Mouse (Mus musculus): ENCODE results near the gene Arih1. TPM values are rescaled to one million over a fixed set of nuclear protein-coding genes. Genes with fewer than 3 reads are reported as not detected.
"Not testable (repeated sequence)": the region's sequence is repeated elsewhere in the genome, so short reads cannot be mapped to it uniquely, and the experiment has no call there.

Gene Arih1
- total RNA-seq, 2 experiments from 2014 or later: 83.9 to 90.7 TPM

DNA sequence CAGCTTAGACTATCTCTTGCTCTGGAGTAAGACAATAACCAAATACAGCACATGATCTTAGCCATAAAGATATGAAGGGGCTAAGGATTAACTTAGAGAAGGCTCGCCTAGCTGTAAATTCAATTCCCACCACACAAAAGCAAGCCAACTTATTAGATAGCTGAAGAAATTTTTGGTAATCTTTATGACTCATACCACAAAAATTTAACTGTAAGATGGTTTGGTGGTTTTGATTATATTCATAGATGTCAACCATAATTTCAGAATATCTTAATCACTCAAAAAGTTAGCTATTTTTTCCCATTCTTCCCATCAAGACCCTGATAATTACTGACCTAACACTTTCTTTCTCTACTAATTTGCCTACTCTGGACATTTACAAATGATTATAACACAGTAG is 17.0 kb downstream of the Arih1 start:
- intact Hi-C loops (cut with DNase I): no loop called here
- DNase-seq: no peak

- intact Hi-C loops (cut with DNase I): no loop called here
- no peak for DNase-seq
Observed at GRCm38 (mm10) chr9:59464293-59464692, 22.1 kb downstream of the Arih1 start.

- intact Hi-C loops (cut with DNase I): no loop called here
- DNase-seq: peak; percentile 20 to 25
Observed at GRCm38 (mm10) chr9:59458997-59459510, 27.4 kb downstream of the Arih1 start.

DNA sequence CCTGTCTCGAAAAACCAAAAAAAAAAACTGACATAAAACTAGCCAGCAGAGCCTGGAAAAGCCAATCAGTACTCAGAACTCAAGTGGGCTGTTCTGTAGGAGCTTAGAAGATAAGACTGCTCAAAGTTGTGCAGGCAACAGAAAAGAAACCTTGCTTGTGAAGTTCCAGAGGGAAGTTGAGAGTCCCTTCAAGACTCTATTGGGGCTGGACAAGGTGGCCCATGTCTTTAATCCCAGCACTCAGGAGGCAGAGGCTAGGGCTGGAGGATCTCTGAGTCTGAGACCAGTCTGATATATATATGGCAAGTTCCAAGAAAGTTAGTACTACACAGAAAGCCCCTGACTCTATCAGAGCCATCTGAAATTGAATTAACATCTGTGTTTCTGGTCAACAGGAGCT is 28.0 kb downstream of the Arih1 start:
- DNase-seq: no peak
- intact Hi-C loops (cut with DNase I): no loop called here

DNA sequence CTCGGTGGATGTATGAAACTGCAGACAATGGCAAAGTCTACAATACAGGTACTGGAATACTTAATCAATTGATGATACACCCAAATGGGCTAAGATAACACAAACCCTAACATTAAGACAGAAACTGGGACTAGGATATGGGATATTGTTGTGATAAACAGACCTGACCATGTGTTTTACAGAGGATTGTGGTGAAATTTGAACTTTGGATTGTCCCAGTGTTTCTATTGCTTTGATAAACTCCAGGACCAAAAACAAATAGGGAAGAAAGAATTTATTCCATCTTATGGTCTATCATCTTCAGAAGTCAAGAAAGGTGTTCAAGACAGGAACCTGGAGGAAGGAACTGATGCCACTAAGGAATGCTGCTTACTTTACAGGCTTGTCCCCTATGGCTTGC is 28.7 kb downstream of the Arih1 start:
- no peak for DNase-seq
- intact Hi-C loops (cut with DNase I): no loop called here

- no peak for DNase-seq
- intact Hi-C loops (cut with DNase I): no loop called here
Observed at GRCm38 (mm10) chr9:59455404-59456068, 30.9 kb downstream of the Arih1 start.

GRCm38 (mm10) chr9:59433729-59434128 is 52.7 kb downstream of the Arih1 start:
- intact Hi-C loops (cut with DNase I): no loop called here

DNA sequence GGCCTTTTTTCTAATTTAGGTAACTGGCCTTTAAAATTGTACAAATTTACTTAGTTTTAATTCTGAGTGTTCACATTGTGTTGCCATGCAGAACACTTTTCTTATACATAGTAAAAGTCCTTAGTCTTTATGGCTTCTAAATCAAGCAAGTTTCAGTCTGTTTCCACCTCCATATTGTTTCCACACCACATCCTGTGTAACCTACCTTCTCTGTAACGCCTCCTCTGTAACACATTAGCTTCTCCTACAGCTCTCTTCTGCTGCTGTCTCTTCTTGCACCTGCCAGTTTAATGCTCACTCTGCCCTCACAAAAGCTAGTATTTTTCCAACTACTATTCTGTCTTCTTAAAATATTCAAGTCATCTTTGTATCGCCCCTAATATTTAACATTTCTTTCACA is 54.8 kb downstream of the Arih1 start:
- DNase-seq: no peak
- intact Hi-C loops (cut with DNase I): no loop called here

More at GRCm38 (mm10) chr9:59433729-59434128, 52.7 kb downstream of the Arih1 start:
- no peak for DNase-seq

- intact Hi-C loops (cut with DNase I): loop anchor here (5.0 kb wide), 1 partner anchor 128 kb away; the partner anchor contains the start of gene Adpgk
- no peak for DNase-seq
Observed at GRCm38 (mm10) chr9:59420487-59420886, 65.9 kb downstream of the Arih1 start.

GRCm38 (mm10) chr9:59407271-59407670 is 79.1 kb downstream of the Arih1 start:
- intact Hi-C loops (cut with DNase I): no loop called here

GRCm38 (mm10) chr9:59389086-59389485 is 97.3 kb downstream of the Arih1 start:
- peak in 1 of 2 experiments; percentile 7 for DNase-seq

More at GRCm38 (mm10) chr9:59407271-59407670, 79.1 kb downstream of the Arih1 start:
- DNase-seq: no peak

GRCm38 (mm10) chr9:59388311-59388710 is 98.1 kb downstream of the Arih1 start:
- intact Hi-C loops (cut with DNase I): no loop called here
- DNase-seq: no peak

More at GRCm38 (mm10) chr9:59389086-59389485, 97.3 kb downstream of the Arih1 start:
- intact Hi-C loops (cut with DNase I): no loop called here

DNA sequence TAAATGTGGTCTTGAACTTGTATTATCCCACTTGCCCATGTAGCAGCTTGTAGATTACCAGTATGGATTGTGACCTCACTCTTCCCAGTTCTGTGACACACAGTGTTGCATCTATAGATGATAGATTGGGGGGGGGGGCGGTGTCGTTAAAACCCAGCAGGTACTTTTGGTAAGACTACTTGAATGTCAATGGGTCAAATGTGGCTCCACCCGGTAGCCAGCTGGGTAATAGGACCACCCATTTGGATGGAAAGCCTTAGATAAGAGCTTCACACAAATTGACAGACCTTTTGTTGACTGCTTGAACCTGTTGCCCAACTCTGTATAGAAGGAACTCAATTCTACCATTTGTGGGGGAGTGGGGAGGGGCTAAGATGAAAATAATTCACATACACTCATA is 99.0 kb downstream of the Arih1 start:
- intact Hi-C loops (cut with DNase I): no loop called here
- DNase-seq: no peak

GRCm38 (mm10) chr9:59375626-59376025 is 110.8 kb downstream of the Arih1 start:
- intact Hi-C loops (cut with DNase I): no loop called here
- DNase-seq: no peak

DNA sequence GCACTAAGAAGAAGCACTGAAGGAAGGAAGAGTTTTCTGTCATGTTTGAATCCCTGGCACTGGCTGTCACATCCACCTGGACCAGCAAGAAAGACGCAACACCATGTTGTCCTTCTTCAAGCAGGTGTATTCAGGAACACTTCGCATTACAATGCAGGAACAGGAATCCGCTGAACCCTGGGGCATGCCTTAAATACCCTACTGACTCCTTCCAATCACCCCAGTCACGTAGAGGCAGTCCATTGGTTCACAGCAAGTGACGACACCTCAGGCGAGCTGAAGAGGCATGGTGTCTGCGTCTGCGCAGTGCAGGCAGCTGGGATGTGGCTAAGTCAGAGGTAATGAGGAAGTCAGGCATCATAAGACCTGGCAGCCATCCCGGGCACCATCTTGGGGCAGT is 116.8 kb downstream of the Arih1 start:
- DNase-seq: no peak
- intact Hi-C loops (cut with DNase I): no loop called here

DNA sequence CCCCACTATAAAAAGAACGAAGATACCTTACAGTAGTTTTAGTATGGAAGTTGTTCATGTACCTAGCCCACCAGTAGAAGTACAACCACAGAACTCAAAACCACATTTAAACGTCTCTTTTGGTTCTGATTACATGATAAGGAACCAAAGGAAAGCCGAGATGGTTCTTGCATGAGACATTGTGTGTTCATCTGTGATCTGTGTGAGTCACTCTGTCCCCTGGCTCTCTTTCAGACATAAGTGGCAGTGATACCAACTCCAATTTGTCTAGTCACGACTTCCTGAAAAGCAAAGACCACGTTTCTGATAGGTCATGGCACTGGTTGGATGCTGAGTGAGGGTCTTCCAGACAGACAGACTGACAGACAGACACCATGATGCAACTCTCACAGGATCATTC is 117.2 kb downstream of the Arih1 start:
- DNase-seq: no peak
- intact Hi-C loops (cut with DNase I): no loop called here

DNA sequence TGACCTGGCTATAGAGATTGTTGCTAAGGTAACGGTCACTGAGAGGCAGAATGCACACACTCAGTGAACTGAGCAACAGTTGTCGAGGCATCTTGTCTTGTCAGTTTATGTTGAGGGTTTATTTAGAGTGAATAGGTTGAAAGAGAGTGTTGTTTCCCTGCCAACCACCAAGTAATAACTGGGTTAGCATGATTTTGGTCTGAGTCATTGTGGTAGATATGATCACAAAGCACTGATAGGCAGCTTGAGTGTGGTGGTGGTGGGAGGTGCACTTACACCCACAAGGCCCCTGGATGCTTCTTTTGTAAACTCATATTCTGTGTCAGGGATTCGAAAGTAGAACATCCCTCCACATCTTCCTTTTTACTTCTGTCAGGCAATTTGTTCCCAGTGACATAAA is 125.9 kb downstream of the Arih1 start:
- DNase-seq; intact Hi-C loops (cut with DNase I): not testable (repeated sequence)

DNA sequence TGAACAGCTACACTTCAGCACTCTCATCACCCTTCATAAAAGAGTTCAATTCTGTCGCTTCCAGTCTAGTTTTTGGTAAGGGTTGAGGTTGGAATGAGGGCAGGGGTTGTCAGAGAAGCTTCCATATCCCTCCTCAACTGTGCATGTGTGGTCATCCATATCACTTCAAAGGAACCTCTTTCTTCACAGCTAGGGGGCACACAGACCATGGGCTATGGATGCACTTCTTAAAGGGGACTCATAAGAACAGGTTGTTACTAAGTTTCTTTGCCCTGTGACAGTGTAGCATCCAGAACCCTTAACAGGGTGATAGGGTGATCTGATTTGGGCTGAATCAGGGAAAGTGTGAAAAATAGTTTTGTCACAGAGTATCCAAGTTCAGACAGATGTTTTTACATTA is 128.4 kb downstream of the Arih1 start:
- not testable (repeated sequence) for DNase-seq

DNA sequence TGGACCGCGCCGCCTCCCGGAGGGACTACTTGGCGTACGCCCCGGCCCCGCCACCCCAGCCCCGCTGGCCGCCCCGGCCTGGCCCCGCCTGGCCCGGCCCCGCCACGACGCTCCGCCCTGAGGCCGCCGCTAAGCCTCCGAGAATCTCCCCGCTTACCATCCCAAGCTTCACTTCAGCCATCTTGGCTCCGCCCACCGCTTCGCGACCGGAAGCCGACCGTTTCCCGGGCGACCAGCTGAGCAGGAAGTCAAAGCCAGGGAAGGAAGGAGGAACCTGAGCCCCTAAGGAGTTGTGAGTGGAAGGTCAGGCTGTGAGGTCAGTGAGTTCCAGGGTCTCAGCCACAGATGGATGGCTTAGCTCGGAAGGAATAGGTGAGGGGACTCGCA is 133.2 kb downstream of the Arih1 start, which contains the start of gene Bbs4:
Gene Bbs4 (minus strand): TSS at position 256 of the 387 bp plus-strand sequence.
- DNase-seq: peak; percentile 94 to 96
- intact Hi-C loops (cut with DNase I): loop anchor here (5.0 kb wide), 1 partner anchor 134 kb away; the partner anchor contains the start of gene Arih1

More for the DNA sequence above, 128.4 kb downstream of the Arih1 start:
- intact Hi-C loops (cut with DNase I): not testable (repeated sequence)

GRCm38 (mm10) chr9:59352586-59353252 is 133.7 kb downstream of the Arih1 start:
- no peak for DNase-seq

DNA sequence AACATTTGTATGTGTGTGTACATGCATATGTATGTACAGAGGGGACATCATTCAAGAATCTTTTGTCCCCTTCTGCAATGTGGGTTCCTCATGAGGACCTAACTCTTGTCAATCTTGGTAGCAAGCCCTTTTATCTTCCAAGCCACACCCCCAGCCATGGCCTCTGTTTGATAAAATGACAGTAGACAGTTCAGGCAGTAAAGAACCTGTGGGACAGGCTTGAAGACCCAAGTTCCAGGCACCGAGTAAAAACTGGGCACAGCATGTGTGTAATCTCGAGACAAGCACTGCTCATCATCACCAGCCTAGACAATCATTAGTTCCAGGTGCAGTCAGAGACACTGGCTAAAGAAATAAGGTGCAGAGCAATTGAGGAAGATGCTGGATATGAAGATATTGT is 140.2 kb downstream of the Arih1 start:
- no peak for DNase-seq
- intact Hi-C loops (cut with DNase I): no loop called here

More at GRCm38 (mm10) chr9:59352586-59353252, 133.7 kb downstream of the Arih1 start:
- intact Hi-C loops (cut with DNase I): loop anchor here (5.0 kb wide), 1 partner anchor 135 kb away; the partner anchor contains the start of gene Arih1

DNA sequence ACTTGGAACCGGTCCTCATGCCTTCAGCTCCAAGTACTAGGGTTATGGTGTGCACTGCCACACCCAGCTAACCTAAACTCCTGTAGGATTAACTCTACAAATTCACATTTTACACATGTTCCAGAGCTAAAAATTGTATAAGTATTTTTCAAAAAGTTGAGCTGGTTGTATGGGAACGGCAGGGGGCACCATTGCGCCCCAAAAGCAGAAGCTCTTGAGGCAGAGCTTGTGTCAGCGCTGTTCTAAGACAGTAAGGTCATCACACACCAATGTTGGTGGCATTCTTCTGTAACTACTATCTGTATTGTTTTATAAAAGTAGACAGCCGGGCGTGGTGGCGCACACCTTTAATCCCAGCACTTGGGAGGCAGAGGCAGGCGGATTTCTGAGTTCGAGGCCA is 146.4 kb downstream of the Arih1 start:
- intact Hi-C loops (cut with DNase I): loop anchor here (1.0 kb wide), 1 partner anchor 225 kb away; no protein-coding TSS in a partner anchor
- DNase-seq: no peak
